Comparison of ENCODE assay signal across 8 mouse cellular contexts in genomic region chr17:49564489-49564888, GRCm38 (mm10). TPM values are rescaled to one million over a fixed set of nuclear protein-coding genes. Genes with fewer than 3 reads are reported as not detected.
A peak's percentile ranks its signal among the peaks of the same experiment; 100 is the strongest.
DNase-seq lines count a peak whose midpoint lies in the region; ATAC-seq and TF ChIP-seq lines count a peak whose summit lies in the region.

No protein-coding gene starts in this region.

- ATAC-seq in neural tube, embryonic 11.5 days (ENCODE audit: insufficient read depth, low FRiP score, low TSS enrichment) = peak; percentile 25; the same call in 1 of the 2 replicates
- peak; percentile 26; the same call in 1 of the 2 replicates for ATAC-seq in limb, embryonic 15.5 days (ENCODE audit: insufficient number of reproducible peaks, low FRiP score, low TSS enrichment, low read depth)
- ATAC-seq in stomach, embryonic 16.5 days (ENCODE audit: insufficient read depth, low FRiP score) = no peak
- ATAC-seq in megakaryocyte, adult 5-6 weeks (ENCODE audit: poor library complexity, severe bottlenecking) = no peak

- no peak for DNase-seq in gastrocnemius, adult 2 months
- DNase-seq in gastrocnemius, postnatal 14 days = no peak
- DNase-seq in neural tube, embryonic 11.5 days (ENCODE audit: low spot score) = no peak
- DNase-seq in neural tube, embryonic 10.5 days (ENCODE audit: extremely low spot score, low spot score) = no peak
- no peak for DNase-seq in layer of hippocampus, adult 9-11 months

- H3K27ac ChIP-seq in gastrocnemius, adult 2 months = peak overlapping the region; percentile 86
- no peak overlapping the region for H3K27ac ChIP-seq in neural tube, embryonic 11.5 days (ENCODE audit: low read depth, low read length)
- peak overlapping the region; percentile 96 for H3K27ac ChIP-seq in limb, embryonic 15.5 days
- peak overlapping the region; percentile 74 for H3K27ac ChIP-seq in stomach, embryonic 16.5 days (ENCODE audit: low read length)

- intact Hi-C loops in gastrocnemius, adult 2 months (cut with DNase I) = loop anchor here (5.0 kb wide), 1 partner anchor 97 kb away; no protein-coding TSS in a partner anchor
- intact Hi-C loops in gastrocnemius, postnatal 14 days (cut with DNase I; ENCODE audit: low total_unique reads) = no loop called here

- TF ChIP-seq CTCF in gastrocnemius, adult 2 months (IDR thresholded peaks at IDR 0.05) = no peak

- H3K4me1 ChIP-seq in neural tube, embryonic 11.5 days (ENCODE audit: control insufficient read depth, insufficient read depth, low read length) = peaks cover 7% of the 10 kb centered on the region; the same call in 1 of the 2 replicates
- H3K4me1 ChIP-seq in limb, embryonic 15.5 days = peaks cover 29% of the 10 kb centered on the region
- H3K4me1 ChIP-seq in stomach, embryonic 16.5 days (ENCODE audit: control insufficient read depth, insufficient read depth, low read length) = peaks cover 9% of the 10 kb centered on the region; the same call in 1 of the 2 replicates

- H3K9ac ChIP-seq in neural tube, embryonic 11.5 days (ENCODE audit: low read length) = peak overlapping the region; percentile 19; the same call in 1 of the 2 replicates
- H3K9ac ChIP-seq in limb, embryonic 15.5 days = peak overlapping the region; percentile 65
- peak overlapping the region; percentile 70 for H3K9ac ChIP-seq in stomach, embryonic 16.5 days (ENCODE audit: low read length)

- H3K9me3 ChIP-seq in neural tube, embryonic 11.5 days (ENCODE audit: control insufficient read depth, low read length) = no peaks in the 10 kb centered on the region
- no peaks in the 10 kb centered on the region for H3K9me3 ChIP-seq in limb, embryonic 15.5 days
- no peaks in the 10 kb centered on the region for H3K9me3 ChIP-seq in stomach, embryonic 16.5 days (replicated peaks; ENCODE audit: control insufficient read depth, low read length)

- H3K4me3 ChIP-seq in gastrocnemius, adult 2 months = peak overlapping the region; percentile 81
- H3K4me3 ChIP-seq in neural tube, embryonic 11.5 days (ENCODE audit: low read depth, low read length) = peak overlapping the region; percentile 43
- H3K4me3 ChIP-seq in limb, embryonic 15.5 days = peak overlapping the region; percentile 59
- peak overlapping the region; percentile 49 for H3K4me3 ChIP-seq in stomach, embryonic 16.5 days (replicated peaks; ENCODE audit: low read length)

- WGBS in neural tube, embryonic 11.5 days = 19% methylated on average over 3 of the region's 3 CpGs
- WGBS in limb, embryonic 15.5 days = 12% methylated on average over 3 of the region's 3 CpGs
- WGBS in stomach, embryonic 16.5 days = 27% methylated on average over 3 of the region's 3 CpGs

- no peaks in the 10 kb centered on the region for H3K27me3 ChIP-seq in neural tube, embryonic 11.5 days (ENCODE audit: control insufficient read depth, insufficient read depth, low read length)
- no peaks in the 10 kb centered on the region for H3K27me3 ChIP-seq in limb, embryonic 15.5 days
- no peaks in the 10 kb centered on the region for H3K27me3 ChIP-seq in stomach, embryonic 16.5 days (ENCODE audit: control insufficient read depth, insufficient read depth, low read length)

- H3K4me2 ChIP-seq in neural tube, embryonic 11.5 days (ENCODE audit: low read depth) = peak overlapping the region; percentile 66
- peak overlapping the region; percentile 55 for H3K4me2 ChIP-seq in limb, embryonic 15.5 days
- H3K4me2 ChIP-seq in stomach, embryonic 16.5 days (ENCODE audit: low read depth, low read length) = peak overlapping the region; percentile 74

- no peaks in the 10 kb centered on the region for H3K36me3 ChIP-seq in neural tube, embryonic 11.5 days (ENCODE audit: control insufficient read depth, insufficient read depth, low read length)
- H3K36me3 ChIP-seq in limb, embryonic 15.5 days = no peaks in the 10 kb centered on the region
- no peaks in the 10 kb centered on the region for H3K36me3 ChIP-seq in stomach, embryonic 16.5 days (ENCODE audit: control insufficient read depth, insufficient read depth, low read length)

RNA-seq across cellular contexts. Expression of gene Daam2, which starts 0.3 kb away (rescaled TPM):
- 1 to 10 TPM; 3.0 to 6.0 TPM for total RNA-seq in gastrocnemius, adult 2 months (2021)
- total RNA-seq in gastrocnemius, postnatal 14 days (2021) = 1 to 10 TPM; 9.2 to 9.7 TPM
- 5.3 TPM in 2 replicates for polyA plus RNA-seq in neural tube, embryonic 11.5 days (2014; fragmentation: Nextera tagmentation; extraction: Ambion mirVana)
- 8.3 and 9.9 TPM in 2 replicates for polyA plus RNA-seq in limb, embryonic 15.5 days (2015; fragmentation: Nextera tagmentation; extraction: Ambion mirVana)
- 7.0 and 7.9 TPM in 2 replicates for polyA plus RNA-seq in stomach, embryonic 16.5 days (2015; fragmentation: Nextera tagmentation; extraction: Ambion mirVana)
- total RNA-seq in megakaryocyte, adult 5-6 weeks (2015) = not detected in 2 replicates
- total RNA-seq in megakaryocyte, adult 5-6 weeks (2017) = under 0.01 and 0.04 TPM in 2 replicates

RNA-seq across cellular contexts. Expression of gene Kif6, which starts 50.4 kb away (rescaled TPM):
- not detected for total RNA-seq in gastrocnemius, adult 2 months (2021)
- total RNA-seq in gastrocnemius, postnatal 14 days (2021) = not detected
- polyA plus RNA-seq in neural tube, embryonic 11.5 days (2014; fragmentation: Nextera tagmentation; extraction: Ambion mirVana) = 3.5 and 4.0 TPM in 2 replicates
- polyA plus RNA-seq in limb, embryonic 15.5 days (2015; fragmentation: Nextera tagmentation; extraction: Ambion mirVana) = 1.3 and 1.7 TPM in 2 replicates
- 1.2 and 1.5 TPM in 2 replicates for polyA plus RNA-seq in stomach, embryonic 16.5 days (2015; fragmentation: Nextera tagmentation; extraction: Ambion mirVana)
- not detected in 2 replicates for total RNA-seq in megakaryocyte, adult 5-6 weeks (2015)
- not detected in 2 replicates for total RNA-seq in megakaryocyte, adult 5-6 weeks (2017)

Comparison
In these comparisons a context has a peak if more than half of its experiments do, and no peak if none do; other contexts are left out.
1. ATAC-seq: peak in neural tube, embryonic 11.5 days (single experiment) and limb, embryonic 15.5 days (single experiment); none in stomach, embryonic 16.5 days (single experiment) and megakaryocyte, adult 5-6 weeks (single experiment).
2. H3K9ac ChIP-seq: peak in every context shown above with its lines; median percentile 70 in stomach, embryonic 16.5 days; 65 in limb, embryonic 15.5 days; 19 in neural tube, embryonic 11.5 days.
3. Peak in every context shown above with its lines, with median percentiles within 50 percentile points of each other: H3K4me3 ChIP-seq and H3K4me2 ChIP-seq.